Mouse (Mus musculus) heart, adult 11 months (tissue): ENCODE data around the gene Lce1b.

Experiments
- DNase-seq: peaks from one replicate; pipeline ENCODE4 v3.0.0; 2022

Lce1b gene

DNA sequence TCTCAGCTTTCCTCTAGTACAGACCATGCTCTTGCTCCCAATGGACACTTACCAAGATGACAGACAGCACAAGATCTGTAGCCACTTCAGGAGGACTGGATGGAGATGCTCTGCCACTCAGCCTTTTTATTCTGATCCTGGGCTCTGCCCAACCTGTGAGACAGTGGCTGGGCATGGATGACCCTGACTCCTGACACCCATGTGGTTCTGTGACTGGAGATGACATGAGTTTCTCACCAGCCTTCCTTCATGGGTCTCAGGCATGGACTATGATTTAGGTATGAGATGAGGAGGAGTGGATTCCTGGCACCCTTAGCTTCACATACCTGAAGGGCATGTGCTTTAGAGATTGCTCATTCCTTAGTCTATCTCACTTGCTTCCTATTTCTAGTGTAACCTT, at the start of gene Lce1b:
Gene Lce1b, minus strand, starts transcription at position 101 of the 400 bp plus-strand sequence.
- DNase-seq: no peak

DNA sequence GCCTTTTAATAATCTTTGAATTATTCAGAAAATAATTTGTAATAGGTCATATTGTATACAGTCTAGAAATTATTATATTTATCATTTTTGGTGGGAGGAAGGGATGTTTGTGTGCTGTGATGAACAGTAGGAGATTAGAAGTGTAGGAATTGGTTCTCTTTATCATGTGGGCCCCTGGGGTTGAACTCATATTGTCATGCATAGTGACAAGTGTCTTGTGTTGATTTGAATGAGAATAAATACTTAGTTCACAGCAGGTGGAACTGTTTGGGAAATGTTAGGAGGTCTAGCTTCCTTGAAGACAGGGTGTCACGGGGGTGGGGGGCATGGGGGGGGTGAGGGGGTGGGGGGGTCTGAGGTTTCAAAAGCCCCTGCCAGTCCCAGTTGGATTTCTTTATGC, 37.9 kb upstream of the Lce1b start:
- DNase-seq: no peak

DNA sequence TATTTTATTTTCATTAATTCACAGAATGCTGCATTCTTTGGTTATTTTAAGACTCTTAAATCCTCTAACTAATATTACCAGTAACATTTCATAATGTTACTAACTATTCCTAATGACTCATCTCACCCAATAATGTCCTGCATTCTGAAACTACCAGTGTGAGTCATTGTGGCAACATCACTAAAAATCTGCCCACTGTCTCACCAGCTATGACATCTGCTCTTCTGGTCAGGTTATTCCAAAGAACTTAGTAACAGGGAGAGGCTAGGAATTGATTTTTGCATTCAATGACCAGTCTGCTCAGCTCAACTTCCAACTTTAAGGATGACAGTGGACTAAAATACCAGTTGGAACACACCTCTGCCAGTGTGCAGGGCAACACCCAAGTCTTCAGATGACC, 35.0 kb upstream of the Lce1b start:
- no peak for DNase-seq

DNA sequence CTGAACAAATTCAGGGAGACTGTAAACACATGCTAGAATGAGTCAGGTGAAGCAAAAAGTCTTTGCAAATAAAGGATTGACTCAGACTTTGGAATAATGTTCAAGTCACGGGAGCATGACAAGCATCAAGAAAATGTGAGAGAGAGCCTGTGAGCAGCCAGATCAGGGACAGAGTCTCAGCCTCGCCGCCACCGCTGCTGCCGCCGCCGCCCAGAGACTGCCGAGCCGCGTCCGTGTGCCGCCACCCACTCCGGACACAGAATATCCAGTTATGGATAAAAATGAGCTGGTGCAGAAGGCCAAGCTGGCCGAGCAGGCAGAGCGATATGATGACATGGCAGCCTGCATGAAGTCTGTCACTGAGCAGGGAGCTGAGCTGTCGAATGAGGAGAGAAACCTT, 32.4 kb upstream of the Lce1b start:
- DNase-seq: peak; percentile 90

DNA sequence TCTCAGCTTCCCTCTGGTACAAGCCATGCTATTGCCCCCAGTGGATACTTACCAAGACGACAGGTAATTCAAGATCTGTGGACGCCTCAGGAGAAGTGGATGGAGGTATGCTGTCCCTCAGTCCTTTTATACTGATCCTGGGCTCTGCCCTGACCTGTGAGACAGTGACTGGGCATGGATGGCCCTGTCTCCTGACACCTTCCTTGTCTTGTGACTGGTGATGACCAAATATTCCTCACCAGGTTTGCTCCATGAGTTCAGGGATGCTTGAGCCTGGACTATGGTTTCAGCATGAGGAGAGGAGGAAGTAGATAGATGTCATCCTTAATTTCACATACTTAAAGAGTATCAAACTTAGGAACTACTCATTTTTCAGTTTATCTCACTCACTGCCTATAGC, 30.4 kb upstream of the Lce1b start, which contains the start of gene Lce1d:
Gene Lce1d, minus strand, starts transcription at position 101 of the 400 bp plus-strand sequence.
- DNase-seq: no peak

DNA sequence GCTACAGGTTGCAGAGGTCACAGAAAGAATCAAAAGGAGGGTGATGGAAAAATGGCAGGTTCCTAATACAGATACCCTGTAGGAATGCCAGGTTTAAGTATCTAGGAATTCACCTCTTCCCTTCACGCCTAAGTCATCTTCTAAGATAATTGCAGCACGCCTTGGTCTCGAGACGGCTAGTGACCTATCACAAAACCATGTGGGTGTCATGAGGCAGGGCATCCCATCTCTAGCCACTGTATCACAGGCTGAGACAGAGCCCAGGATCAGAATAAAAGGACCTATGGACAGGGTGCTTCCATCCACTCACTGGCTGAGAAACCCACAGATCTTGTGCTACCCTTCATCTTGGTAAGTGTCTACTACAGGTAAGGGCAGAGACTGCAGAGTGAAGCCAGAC, 22.2 kb upstream of the Lce1b start, which contains the start of gene Lce1c:
Gene Lce1c, plus strand, starts transcription at position 301 of the 400 bp plus-strand sequence.
- no peak for DNase-seq

DNA sequence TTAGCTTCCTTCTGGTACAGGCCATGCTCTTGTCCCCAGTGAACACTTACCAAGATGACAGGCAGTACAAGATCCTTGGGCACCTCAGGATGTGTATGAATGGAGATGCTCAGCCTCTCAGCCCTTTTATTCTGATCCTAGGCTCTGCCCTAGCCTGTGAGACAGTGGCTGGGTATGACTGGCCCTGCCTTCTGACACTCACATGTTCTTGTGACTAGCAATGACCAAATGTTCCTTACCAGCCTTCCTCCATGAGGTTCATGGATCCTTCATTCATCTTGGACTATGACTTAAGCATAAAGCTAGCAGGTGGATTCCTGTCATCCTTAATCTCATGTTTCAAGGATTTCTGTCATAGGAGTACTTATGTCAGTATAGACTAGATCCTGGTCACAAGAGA, 13.5 kb upstream of the Lce1b start, which contains the start of gene Lce1a2:
Gene Lce1a2, minus strand, starts transcription at position 101 of the 400 bp plus-strand sequence.
- no peak for DNase-seq

DNA sequence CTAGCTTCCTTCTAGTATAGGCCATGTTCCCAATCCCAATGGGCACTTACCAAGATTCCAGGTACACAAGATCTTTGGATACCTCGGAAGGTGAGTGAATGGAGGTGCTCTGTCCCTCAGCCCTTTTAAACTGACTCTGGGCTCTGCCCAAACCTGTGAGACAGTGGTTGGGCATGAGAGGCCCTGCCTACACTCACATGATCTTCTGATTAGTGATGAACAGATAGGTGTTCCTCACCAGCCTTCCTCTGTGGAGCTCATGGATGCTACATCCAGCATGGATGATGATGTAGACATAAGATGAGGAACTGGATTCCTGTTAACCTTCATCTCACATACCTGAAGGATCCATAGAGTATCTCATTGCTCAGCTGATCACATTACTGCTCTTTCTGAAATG, 8.5 kb downstream of the Lce1b start, which contains the start of gene Lce1a1:
Gene Lce1a1, minus strand, starts transcription at position 101 of the 400 bp plus-strand sequence.
- no peak for DNase-seq

DNA sequence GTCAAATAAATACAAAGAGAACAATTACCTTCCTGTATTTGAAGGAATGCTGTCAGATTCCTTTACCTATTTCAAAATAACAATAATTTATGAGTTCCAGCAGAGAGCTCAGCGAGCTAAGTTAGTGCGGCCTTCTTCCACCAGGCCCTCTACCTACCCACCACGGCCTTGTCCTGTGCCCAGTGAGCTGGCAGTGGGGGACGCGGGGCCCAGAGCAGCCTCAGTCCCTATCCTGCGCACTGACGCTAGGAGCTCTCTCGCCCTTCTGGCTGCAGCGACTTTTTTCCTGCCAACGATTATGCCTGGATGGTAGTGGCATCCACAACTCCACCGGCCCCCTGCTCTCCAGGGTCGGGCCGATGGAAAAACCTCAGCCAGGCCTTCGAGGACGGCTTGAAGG, 16.9 kb downstream of the Lce1b start:
- DNase-seq: no peak

DNA sequence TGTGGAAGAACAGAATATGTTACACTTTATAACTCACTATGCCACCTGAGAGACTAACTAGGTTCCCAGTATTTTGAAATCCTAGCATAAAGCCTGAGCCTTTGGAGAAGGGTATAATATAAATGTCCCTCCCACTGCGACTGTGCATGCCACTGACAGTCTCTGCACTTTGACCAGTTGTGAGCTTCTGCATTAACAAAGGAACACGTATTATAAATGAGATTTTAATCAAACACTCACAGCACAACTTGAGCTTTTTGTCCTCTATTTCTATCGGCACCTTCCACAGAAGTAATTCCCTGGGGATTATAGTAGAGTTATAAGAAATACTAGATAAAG, 18.1 kb downstream of the Lce1b start:
- no peak for DNase-seq

DNA sequence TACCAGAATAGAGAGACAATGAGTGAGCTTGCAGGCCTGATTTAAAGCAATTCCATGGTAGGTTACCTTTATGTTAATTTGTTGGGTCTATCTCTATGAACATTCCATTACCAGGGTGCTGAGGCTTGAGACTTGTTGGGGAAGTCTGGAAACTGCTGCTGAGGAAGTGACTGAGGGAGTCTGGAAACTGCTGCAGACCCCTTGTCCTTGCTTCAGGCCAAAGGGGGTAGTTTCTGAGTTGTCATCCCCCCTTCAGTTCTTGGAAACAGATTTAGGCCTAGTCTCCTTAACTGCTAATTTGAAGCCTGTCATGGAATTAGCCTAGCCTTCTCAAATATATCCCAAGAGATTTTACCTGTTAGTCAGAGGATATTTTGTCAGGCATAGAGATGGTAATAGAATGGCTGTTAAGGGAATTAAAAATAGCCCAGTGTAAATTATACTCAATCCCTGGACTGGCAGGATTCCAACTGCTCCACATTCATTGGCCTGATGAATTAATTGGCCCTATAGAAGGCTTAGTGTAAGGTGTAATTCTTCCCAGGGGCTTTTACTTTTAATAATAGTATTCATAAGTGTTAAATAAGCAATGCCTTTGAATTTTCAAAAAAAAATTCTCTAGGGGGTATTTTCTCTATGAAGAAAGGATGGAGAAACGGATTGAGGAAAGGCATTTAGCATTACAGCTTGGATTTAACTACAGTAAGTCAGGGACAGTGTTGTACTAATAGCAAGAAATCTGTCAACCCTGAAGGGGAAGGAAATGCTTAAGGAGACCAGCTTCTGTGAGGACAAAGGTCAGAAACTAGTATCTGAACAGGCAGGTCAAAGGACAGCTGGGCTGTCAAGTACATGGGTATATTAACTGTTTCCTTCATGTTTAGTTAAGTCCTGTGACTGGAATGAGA, 18.7 kb downstream of the Lce1b start:
- no peak for DNase-seq

DNA sequence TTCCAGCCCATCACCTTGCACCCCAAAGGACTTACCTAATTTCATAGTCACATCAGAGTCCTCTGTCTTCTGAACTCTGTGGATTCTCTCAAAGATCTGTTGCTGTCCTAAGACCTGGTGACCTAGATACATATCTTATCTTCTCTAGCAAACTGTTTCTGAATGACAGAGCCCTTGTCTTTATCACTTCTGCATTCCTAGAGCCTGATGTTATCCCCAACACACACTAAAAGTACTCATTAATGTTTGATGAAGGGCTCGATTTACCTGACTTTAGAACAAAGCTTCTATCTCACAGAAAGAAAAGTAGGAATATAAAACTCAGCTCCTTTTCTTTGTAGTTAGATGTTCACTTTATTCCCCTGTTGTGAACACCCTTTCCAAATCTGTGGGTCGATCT, 35.2 kb downstream of the Lce1b start, which contains the start of gene Lce6a:
Gene Lce6a, minus strand, starts transcription at position 101 of the 400 bp plus-strand sequence.
- DNase-seq: no peak

DNA sequence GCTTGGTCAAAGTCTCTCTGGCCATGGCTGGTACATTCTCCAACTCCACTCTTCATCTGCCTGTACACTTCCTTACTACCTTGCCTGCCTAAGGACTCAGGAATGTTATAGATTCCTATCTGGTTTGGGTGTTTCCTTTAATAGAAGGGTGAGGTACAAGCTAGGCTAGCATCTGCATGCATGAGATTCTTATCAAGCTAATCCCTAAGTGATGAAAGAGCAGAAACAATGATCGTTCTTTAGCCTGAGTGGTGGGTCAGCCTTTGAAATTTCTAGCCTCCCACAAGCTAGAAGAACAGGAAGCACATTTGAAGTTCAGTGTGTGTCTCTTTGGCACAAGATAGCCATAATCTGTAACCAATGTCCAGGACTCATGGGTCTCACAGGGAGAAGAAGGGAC, 46.9 kb downstream of the Lce1b start:
- no peak for DNase-seq

DNA sequence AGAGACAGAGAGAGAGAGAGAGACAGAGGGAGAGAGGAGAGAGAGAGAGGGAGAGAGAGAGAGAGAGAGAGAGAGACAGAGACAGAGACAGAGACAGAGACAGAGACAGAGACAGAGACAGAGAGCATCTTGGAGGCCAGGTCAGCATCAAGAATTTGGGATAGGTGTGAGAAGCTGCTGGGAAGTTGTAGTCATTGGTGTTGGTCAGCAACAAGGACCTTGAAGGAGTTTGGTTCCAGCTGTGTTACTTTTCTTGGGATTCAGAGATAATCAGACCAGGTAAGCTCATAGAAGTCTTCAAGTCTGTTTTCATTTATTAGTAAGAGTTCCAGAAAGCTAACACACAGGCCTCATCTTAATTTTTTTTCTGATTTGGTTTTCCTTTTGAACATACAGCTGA, 49.3 kb downstream of the Lce1b start, which contains the start of gene 2210017I01Rik:
Gene 2210017I01Rik, minus strand, starts transcription at position 101 of the 400 bp plus-strand sequence.
- no peak for DNase-seq
